ENCODE assay signal across 10 mouse cellular contexts in genomic region chr13:35030979-35031683, GRCm38 (mm10). TPM values are rescaled to one million over a fixed set of nuclear protein-coding genes. Genes with fewer than 3 reads are reported as not detected.
A peak's percentile ranks its signal among the peaks of the same experiment; 100 is the strongest.
DNase-seq lines count a peak whose midpoint lies in the region; ATAC-seq and TF ChIP-seq lines count a peak whose summit lies in the region.
"Had no signal": no experiment of that assay in that cellular context is flagged by ENCODE, and none has a peak within 500 bp of the region (broad histone marks: within the 10 kb centered on the region; RNA-seq: fewer than 3 reads in every experiment).

No protein-coding gene starts in this region.

- no peaks in the 10 kb centered on the region for H3K36me3 ChIP-seq in hindbrain, embryonic 16.5 days (ENCODE audit: control insufficient read depth, insufficient read depth, low read length)
- H3K36me3 ChIP-seq in hindbrain, embryonic 12.5 days = no peaks in the 10 kb centered on the region
- H3K36me3 ChIP-seq in lung, embryonic 14.5 days (ENCODE audit: insufficient read depth) = no peaks in the 10 kb centered on the region
- H3K36me3 ChIP-seq in liver, postnatal 0 days (replicated peaks; ENCODE audit: insufficient read depth, low read length) = no peaks in the 10 kb centered on the region
- H3K36me3 ChIP-seq: lung, embryonic 15.5 days had no signal

- H3K4me2 ChIP-seq in hindbrain, embryonic 16.5 days (ENCODE audit: low read length) = no peak overlapping the region
- no peak overlapping the region for H3K4me2 ChIP-seq in hindbrain, embryonic 12.5 days (replicated peaks)
- no peak overlapping the region for H3K4me2 ChIP-seq in lung, embryonic 14.5 days
- H3K4me2 ChIP-seq in liver, postnatal 0 days (ENCODE audit: low read depth, low read length) = no peak overlapping the region
- H3K4me2 ChIP-seq: forebrain, embryonic 13.5 days; lung, embryonic 15.5 days had no signal

- H3K9me3 ChIP-seq in hindbrain, embryonic 16.5 days (ENCODE audit: control insufficient read depth, low read length) = no peaks in the 10 kb centered on the region
- H3K9me3 ChIP-seq in hindbrain, embryonic 12.5 days (replicated peaks) = no peaks in the 10 kb centered on the region
- H3K9me3 ChIP-seq in lung, embryonic 14.5 days (ENCODE audit: low read depth, low read length) = no peaks in the 10 kb centered on the region
- no peaks in the 10 kb centered on the region for H3K9me3 ChIP-seq in liver, postnatal 0 days (ENCODE audit: low read length)
- H3K9me3 ChIP-seq: forebrain, embryonic 13.5 days; lung, embryonic 15.5 days had no signal

- no peak for TF ChIP-seq EP300 in liver, postnatal 0 days (IDR thresholded peaks at IDR 0.05; ENCODE audit: low read depth)

- H3K9ac ChIP-seq in hindbrain, embryonic 16.5 days (ENCODE audit: low read depth, low read length) = no peak overlapping the region
- H3K9ac ChIP-seq in hindbrain, embryonic 12.5 days = no peak overlapping the region
- H3K9ac ChIP-seq in lung, embryonic 14.5 days = no peak overlapping the region
- H3K9ac ChIP-seq in liver, postnatal 0 days (replicated peaks) = no peak overlapping the region
- H3K9ac ChIP-seq: forebrain, embryonic 13.5 days; lung, embryonic 15.5 days had no signal

- WGBS in hindbrain, embryonic 16.5 days = 85% methylated on average over 7 of the region's 7 CpGs
- WGBS in hindbrain, embryonic 12.5 days = 90% methylated on average over 7 of the region's 7 CpGs
- 79% methylated on average over 7 of the region's 7 CpGs for WGBS in lung, embryonic 14.5 days
- 79% methylated on average over 7 of the region's 7 CpGs for WGBS in lung, adult 2 months
- WGBS in liver, postnatal 0 days (ENCODE audit: insufficient replicate concordance) = 69% methylated on average over 7 of the region's 7 CpGs

- H3K27ac ChIP-seq in hindbrain, embryonic 16.5 days (ENCODE audit: low read depth, low read length) = no peak overlapping the region
- no peak overlapping the region for H3K27ac ChIP-seq in hindbrain, embryonic 12.5 days
- H3K27ac ChIP-seq in lung, embryonic 14.5 days (ENCODE audit: low read depth) = no peak overlapping the region
- no peak overlapping the region for H3K27ac ChIP-seq in liver, postnatal 0 days (ENCODE audit: low read depth)
- H3K27ac ChIP-seq: forebrain, embryonic 13.5 days; lung, embryonic 15.5 days had no signal

- 0 out of 2 replicates have a peak, but pooled peaks have one; percentile 15 for TF ChIP-seq CTCF in lung, embryonic 14.5 days (IDR thresholded peaks at IDR 0.05; ENCODE audit: low read depth)
- no peak for TF ChIP-seq CTCF in lung, adult 2 months (IDR thresholded peaks at IDR 0.05; ENCODE audit: insufficient read depth, low read length)
- TF ChIP-seq CTCF in liver, postnatal 0 days (IDR thresholded peaks at IDR 0.05; ENCODE audit: low read depth) = peak; percentile 37

- peak; percentile 34; the same call in 1 of the 2 replicates for ATAC-seq in hindbrain, embryonic 16.5 days
- ATAC-seq in hindbrain, embryonic 12.5 days (ENCODE audit: low FRiP score) = no peak
- no peak for ATAC-seq in lung, embryonic 14.5 days (ENCODE audit: insufficient read depth)
- ATAC-seq in liver, postnatal 0 days = no peak
- no peak for ATAC-seq in erythroblast, adult 5-6 weeks (replicated peaks; ENCODE audit: low FRiP score, poor library complexity, severe bottlenecking)
- ATAC-seq: forebrain, embryonic 13.5 days had no signal

- H3K27me3 ChIP-seq in hindbrain, embryonic 16.5 days (replicated peaks; ENCODE audit: control insufficient read depth, insufficient read depth, low read length) = no peaks in the 10 kb centered on the region
- H3K27me3 ChIP-seq in hindbrain, embryonic 12.5 days = no peaks in the 10 kb centered on the region
- H3K27me3 ChIP-seq in lung, embryonic 14.5 days (ENCODE audit: insufficient read depth, low read length) = no peaks in the 10 kb centered on the region
- H3K27me3 ChIP-seq in liver, postnatal 0 days (ENCODE audit: insufficient read depth, low read length) = no peaks in the 10 kb centered on the region
- H3K27me3 ChIP-seq: forebrain, embryonic 13.5 days; lung, embryonic 15.5 days had no signal

- no peaks in the 10 kb centered on the region for H3K4me1 ChIP-seq in hindbrain, embryonic 16.5 days (ENCODE audit: control insufficient read depth, insufficient read depth, low read depth, low read length)
- no peaks in the 10 kb centered on the region for H3K4me1 ChIP-seq in hindbrain, embryonic 12.5 days
- H3K4me1 ChIP-seq in lung, embryonic 14.5 days (ENCODE audit: insufficient read depth) = no peaks in the 10 kb centered on the region
- no peaks in the 10 kb centered on the region for H3K4me1 ChIP-seq in lung, adult 2 months (ENCODE audit: control insufficient read depth, insufficient read depth, low read length)
- 0 out of 2 replicates have a peak, but pooled peaks cover 3% of the 10 kb centered on the region for H3K4me1 ChIP-seq in liver, postnatal 0 days (ENCODE audit: insufficient read depth)
- H3K4me1 ChIP-seq: forebrain, embryonic 13.5 days; lung, embryonic 15.5 days had no signal

- no peak for TF ChIP-seq POLR2A in lung, adult 2 months (IDR thresholded peaks at IDR 0.05; ENCODE audit: borderline replicate concordance, extremely low read depth, low read depth, low read length)

- DNase-seq in cerebellum, adult 9-10 months = peak; percentile 26
- DNase-seq in cerebellum, adult 11-12 months = no peak
- DNase-seq in lung, embryonic 14.5 days = peak; percentile 35
- no peak for DNase-seq in lung, adult 2 months
- DNase-seq in liver, postnatal 0 days = no peak

- no peak overlapping the region for H3K4me3 ChIP-seq in hindbrain, embryonic 16.5 days (ENCODE audit: low read length)
- no peak overlapping the region for H3K4me3 ChIP-seq in hindbrain, embryonic 12.5 days
- H3K4me3 ChIP-seq in lung, embryonic 14.5 days (ENCODE audit: low read depth, low read length) = no peak overlapping the region
- no peak overlapping the region for H3K4me3 ChIP-seq in lung, adult 2 months (replicated peaks; ENCODE audit: extremely low read depth, low read depth, low read length)
- H3K4me3 ChIP-seq in liver, postnatal 0 days (ENCODE audit: low read depth, low read length) = no peak overlapping the region
- H3K4me3 ChIP-seq: forebrain, embryonic 13.5 days; lung, embryonic 15.5 days had no signal

RNA-seq across cellular contexts. Expression of gene Eci2, which starts 4.2 kb away (rescaled TPM):
- 111 and 121 TPM in 2 replicates for polyA plus RNA-seq in hindbrain, embryonic 16.5 days (2015; fragmentation: Nextera tagmentation; extraction: Ambion mirVana)
- 122 TPM in 2 replicates for polyA plus RNA-seq in hindbrain, embryonic 12.5 days (2016; fragmentation: Nextera tagmentation; extraction: Ambion mirVana)
- polyA plus RNA-seq in lung, embryonic 14.5 days (2014; fragmentation: Nextera tagmentation; extraction: Ambion mirVana) = 149 and 152 TPM in 2 replicates
- polyA plus RNA-seq in lung, adult 2 months (2012; rRNA removed) = 28.4 and 42.6 TPM in 2 replicates
- 131 and 132 TPM in 2 replicates for polyA plus RNA-seq in liver, postnatal 0 days (2015; fragmentation: Nextera tagmentation; extraction: Ambion mirVana)
- 18.4 and 35.5 TPM in 2 replicates for total RNA-seq in erythroblast, adult 5-6 weeks (2015; ENCODE audit: low replicate concordance)
- total RNA-seq in erythroblast, adult 5-6 weeks (2017; ENCODE audit: low replicate concordance) = 27.5 and 39.9 TPM in 2 replicates

Comparison
In these comparisons a context has a peak if more than half of its experiments do, and no peak if none do; other contexts are left out.
1. DNase-seq: peak in cerebellum, adult 9-10 months (single experiment) and lung, embryonic 14.5 days (single experiment); none in cerebellum, adult 11-12 months (single experiment), lung, adult 2 months (single experiment) and liver, postnatal 0 days (single experiment).